Mouse (Mus musculus) kidney, adult 11 months (tissue): Measurements from ENCODE around the gene Myo10.

Experiments used
- DNase-seq: peaks from one replicate; pipeline ENCODE4 v3.0.0; 2022

Myo10 gene

DNA sequence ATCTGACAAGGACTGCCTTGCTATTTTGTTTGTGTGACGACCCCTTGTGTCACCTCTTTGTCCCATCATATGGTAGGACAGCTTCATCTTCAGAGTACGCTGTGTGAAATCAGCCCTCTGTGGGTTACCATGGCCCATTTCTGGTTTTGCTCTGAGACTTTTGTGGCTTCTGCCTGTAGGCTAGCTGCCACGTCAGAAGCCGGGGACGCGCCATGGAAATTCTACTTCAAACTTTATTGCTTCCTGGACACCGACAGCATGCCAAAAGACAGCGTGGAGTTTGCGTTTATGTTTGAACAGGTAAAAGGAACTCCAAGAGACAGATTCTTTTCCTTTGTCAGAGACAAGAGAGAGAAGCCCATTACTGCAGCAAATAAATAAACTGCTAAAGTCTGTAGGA is 184.6 kb downstream of the Myo10 start:
- DNase-seq: no peak

DNA sequence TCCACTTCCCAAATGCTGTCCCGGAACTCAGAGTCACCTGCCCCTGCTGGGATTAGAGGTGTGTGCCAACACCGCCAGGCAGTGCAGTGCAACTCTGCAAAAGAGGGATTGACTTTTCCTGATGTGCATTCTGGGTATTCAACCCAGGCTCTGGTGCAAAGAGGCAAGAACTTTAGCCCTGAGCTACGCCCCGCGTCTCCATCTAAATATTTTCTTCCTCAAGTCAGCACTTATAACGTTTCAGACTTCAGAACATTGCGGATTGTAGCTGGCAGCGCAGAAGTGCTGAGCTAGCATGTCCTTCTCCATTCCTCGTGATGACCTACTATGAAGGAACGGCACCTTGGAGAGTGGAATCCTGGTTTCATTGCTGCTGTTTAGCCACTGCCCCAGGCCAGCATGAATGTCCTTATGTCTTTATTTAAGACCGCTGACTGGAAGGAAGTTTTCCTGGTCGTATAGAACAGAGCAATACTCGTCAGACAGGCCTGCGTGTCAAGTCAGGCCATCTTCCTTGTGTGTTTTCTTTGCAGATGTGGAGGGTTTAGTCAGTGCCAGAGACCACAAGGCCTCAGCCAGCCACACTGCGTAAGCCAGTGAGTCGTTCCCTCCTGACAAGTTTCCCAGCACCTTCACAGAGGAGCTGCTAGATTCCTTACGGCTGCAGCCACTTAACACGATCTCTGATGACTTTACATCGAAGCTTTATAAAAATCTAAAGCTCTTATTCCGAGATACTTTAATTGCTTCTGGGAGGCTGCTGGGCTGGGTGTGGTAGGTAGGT is 186.5 kb downstream of the Myo10 start:
- DNase-seq: peak; percentile 75

DNA sequence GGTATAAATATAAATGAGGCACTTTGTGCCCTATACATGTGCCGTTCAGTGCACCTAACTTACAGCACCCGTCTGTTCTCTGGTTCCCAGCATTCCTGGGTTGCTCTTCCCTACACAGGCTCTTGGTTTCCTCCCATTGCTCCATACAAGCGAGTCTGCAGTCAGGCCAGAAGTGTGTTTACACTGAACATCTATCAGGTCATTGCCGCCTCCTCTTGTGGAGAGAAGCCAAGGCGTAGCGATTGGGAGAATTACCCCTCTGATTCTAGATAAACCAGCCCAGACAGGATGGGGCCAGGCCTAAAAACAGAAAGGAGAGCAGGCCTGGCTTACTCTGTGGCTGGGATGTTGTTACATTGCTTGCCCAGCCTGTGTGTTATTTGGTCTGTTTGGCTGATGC is 187.3 kb downstream of the Myo10 start:
- DNase-seq: no peak

DNA sequence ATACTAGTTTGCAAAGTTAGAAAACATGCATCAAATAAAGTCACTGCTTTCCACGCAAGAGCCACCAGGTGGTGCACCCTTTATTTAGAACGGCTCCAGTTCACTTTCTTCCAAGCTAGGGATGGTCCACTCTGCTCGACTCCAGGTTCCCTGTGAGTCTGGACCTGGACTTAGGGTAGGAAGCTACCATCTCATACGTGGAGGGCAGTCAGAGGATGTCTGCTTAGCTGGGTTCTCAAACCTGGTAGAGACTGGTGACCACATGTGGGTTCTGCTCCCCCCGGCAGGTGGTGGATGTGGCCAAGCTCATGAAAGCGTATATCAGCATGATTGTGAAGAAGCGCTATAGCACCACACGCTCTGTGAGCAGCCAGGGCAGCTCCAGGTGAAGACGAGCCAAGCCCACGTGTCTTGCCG is 189.5 kb downstream of the Myo10 start:
- DNase-seq: no peak

DNA sequence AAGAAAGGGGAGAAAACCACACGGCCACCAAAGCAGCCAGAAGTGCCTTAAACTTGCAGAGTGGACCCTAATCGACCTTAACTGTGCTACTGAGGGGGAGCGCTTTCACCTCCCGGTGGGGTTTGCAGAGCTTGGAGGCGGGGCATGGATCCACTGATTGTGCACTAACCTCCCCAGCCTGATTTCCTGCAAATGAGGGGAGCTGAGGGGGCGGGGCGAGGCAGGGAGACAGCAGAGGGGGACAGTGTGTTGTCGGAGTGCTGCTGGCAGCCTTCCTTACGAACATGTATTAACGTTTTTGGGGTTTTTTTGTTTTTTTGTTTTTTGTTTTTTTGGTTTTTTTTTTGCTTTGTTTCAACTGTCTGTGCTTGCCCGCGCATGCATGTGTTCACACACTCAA is 190.2 kb downstream of the Myo10 start:
- no peak for DNase-seq

DNA sequence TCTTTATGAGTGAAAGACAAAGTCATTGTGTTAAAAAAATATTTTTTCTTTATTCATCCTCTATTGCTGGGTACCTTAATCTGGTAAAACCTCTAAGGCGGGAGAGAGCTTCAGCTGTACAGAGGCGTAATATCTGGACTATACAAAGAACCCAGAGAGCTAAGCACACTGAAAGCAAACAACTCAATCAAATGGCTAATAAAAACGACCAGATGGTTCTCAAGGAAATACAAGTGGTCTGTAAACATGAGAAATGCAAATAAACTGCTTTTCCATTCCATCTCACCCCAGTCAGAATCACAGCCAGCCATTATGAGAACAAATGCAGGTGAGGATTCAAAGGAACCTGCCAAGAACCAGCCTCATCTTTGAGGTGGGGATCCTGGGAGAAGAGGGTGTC is 192.2 kb downstream of the Myo10 start:
- no peak for DNase-seq

DNA sequence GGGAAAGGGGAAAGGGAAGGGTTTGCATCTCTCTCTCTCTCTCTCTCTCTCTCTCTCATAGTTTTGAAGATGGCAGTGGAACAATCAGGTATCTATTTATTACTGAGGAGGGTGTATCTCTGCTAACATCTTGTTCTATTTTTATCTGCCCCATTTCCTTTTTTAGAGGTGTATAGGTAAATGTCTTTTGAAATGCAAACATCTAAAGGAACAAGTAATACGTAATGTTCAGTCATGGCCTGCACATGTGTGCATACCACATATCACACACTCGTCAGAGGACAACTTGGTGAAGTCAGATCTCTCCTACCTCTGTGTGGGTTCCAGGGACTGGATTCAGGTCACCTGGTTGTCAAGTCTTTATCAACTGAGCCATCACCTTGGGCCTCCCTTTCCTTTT is 194.9 kb downstream of the Myo10 start:
- no peak for DNase-seq

DNA sequence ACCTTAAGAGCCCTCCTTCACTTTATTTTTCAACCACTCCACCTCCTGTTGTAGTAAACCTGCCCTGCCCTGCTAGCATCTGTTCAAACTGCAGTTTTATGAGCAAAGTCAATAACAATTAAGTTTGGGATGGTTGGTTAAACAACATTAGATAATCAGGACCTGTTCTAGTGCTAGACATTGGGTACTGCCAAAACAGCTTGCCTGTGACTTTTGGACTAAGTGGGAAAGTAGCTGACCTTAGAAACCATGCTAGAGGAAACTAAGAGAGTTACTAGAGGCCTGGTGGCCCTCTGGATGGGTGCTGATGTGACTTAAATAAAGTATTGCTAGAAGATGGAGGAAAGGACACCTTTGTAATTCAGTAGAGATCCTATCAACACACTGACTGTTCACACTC is 199.7 kb downstream of the Myo10 start:
- DNase-seq: no peak

DNA sequence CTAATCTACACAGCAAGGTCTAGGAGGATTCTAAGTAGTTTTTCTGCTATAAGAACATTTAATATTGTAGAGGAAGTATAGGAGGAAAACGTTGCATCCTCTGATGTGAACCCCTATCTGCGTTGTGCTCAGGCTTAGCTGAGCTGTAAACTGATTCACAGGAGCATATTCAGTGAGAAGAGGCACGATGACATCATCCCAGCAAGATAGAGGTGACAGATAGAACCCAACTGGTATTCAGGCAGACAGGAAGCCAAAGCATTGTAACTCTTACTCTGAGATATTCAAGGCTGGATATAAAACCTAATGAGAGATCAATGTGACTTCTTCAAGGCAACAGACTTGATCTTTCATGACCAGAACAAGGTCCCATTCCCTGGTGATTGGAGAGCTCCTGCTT is 200.3 kb downstream of the Myo10 start:
- no peak for DNase-seq

DNA sequence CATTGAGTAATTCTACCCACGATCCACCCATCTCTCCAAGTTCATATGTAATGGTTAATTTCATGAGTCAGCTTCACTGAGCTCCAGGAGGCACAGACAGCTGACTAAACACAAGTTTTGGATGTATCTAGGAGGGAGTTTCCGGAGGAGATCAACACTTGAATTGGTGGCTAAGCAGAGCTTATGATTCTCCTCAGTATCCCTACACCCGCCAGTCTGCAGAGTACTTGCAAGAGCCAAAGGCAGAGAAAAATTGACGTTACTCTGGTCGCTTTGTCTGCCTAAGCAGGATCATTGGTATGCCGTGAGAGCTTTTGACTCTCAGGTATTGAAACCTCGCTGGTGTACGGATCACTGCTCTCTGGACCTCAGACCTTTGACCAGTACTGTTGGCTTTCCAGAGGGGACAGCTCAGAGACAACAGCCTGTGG is 204.2 kb downstream of the Myo10 start:
- peak; percentile 84 for DNase-seq

DNA sequence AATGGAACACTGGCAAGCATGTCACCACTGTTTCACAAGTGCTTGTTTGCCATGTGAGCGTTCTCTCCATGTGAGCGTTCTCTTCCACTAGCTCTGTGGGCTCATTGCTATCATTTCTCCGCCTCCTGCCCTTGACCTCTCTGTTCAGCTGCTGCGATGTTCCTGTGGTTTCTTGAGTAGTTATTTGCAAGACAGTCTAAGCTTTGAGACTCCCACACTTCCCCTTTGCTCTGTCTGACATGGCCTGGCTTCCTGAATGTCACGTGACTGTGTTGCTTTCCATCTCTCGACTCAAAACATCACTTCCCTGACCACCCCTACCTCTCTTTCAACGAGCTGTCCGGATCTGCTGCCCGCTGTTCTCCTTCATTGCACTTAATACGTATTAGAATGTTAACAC is 206.1 kb downstream of the Myo10 start:
- no peak for DNase-seq

DNA sequence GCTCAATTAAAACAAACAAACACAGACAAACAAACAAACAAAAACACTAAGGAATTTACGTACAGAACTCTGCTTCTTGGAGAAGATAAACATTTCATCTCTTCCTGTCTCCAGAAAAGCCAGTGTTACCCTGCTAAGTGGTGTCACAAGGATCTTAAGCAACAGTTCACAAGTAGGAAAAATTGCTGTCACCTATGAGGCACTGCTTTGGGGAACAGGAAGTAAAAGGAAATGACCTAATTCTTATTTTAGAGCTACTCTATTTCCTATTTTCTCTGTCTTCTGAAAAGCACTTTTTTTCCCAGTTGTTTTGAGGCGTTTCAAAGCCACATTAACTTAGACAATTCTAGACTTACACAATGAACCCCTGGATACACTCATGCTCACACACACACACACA is 208.1 kb downstream of the Myo10 start:
- no peak for DNase-seq

DNA sequence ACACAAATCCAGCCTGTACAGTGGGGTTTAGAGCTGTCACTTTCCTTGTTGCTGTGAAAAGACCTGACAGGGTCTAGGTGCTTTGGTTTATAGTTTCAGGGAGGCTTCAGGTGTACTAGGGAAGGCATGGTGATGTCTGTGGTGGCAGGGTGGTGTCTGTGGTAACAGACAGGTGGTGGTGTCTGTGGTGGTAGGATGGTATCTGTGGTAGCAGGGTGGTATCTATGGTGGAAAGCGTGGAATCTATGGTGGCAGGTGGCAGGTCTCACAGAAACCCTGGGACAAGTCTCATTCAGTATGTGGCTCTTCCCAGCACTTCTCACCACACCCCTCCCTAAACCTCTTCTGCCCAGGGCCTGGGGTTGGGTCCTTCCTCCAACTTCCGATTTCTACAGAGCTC is 212.0 kb downstream of the Myo10 start:
- DNase-seq: no peak

DNA sequence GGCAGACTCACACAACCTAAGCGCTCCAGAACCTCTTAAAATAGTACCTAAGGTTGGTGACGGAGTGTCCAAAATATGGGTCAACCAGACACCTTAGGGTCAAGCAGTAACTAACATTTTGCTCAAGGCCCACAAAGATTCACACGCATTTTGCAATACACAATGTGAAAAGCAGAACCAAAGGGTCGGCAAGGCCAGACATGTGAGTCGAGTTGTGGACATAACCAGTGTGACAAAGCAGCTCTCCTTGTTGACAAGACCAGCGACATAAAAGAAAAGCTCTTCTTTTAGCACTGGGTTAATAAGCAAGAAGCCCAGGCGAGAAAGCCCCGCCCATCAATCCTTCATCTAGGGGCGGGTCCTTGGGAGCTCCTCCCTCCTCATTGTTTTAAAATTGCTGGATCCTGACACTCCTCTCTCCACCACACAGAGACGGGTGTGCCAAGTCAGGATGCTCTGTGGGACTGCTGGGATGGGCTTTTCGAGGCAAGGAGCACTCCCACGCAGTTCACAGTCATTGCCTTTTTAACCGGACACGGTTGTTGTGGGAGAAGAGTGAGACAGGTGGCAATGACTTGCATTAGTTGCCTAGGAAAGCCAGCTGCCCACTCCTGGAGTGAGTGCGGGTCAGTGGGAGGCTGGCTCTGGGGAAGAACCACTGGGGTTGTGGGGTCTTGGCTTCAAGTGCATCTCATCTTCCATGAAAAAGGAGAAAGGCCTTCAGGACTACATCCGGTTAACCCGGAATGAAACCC is 212.8 kb downstream of the Myo10 start:
- no peak for DNase-seq

DNA sequence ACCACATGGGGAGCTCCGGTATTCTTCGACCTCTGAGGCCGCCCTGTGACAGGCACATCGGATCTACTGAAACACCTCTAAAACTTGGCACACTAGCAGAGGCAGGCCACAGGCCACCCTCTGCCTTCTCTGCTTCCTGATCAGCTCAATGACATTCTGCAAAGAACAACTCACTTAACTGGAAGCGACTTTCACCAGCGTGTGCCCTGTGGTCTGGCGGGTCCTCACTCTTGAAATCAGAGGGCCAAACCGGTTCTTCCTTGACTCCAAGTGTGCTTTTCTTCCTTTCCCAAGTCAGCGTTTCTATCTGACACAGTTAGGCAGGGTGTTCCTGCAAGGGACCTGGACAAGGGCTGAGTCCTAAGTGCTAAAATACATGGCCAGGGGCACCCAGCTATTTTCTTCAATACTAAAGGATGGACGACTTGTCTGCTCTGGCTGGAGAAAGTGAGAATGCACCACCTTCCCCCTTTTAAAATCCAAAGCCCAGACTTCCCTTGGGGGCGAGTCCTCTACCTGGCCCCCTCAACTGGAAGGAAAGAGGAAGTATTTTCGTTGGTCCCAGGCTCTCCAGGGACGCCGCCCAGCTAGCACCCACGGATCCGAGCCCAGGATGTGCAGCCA is 220.2 kb downstream of the Myo10 start:
- peak; percentile 42 for DNase-seq

DNA sequence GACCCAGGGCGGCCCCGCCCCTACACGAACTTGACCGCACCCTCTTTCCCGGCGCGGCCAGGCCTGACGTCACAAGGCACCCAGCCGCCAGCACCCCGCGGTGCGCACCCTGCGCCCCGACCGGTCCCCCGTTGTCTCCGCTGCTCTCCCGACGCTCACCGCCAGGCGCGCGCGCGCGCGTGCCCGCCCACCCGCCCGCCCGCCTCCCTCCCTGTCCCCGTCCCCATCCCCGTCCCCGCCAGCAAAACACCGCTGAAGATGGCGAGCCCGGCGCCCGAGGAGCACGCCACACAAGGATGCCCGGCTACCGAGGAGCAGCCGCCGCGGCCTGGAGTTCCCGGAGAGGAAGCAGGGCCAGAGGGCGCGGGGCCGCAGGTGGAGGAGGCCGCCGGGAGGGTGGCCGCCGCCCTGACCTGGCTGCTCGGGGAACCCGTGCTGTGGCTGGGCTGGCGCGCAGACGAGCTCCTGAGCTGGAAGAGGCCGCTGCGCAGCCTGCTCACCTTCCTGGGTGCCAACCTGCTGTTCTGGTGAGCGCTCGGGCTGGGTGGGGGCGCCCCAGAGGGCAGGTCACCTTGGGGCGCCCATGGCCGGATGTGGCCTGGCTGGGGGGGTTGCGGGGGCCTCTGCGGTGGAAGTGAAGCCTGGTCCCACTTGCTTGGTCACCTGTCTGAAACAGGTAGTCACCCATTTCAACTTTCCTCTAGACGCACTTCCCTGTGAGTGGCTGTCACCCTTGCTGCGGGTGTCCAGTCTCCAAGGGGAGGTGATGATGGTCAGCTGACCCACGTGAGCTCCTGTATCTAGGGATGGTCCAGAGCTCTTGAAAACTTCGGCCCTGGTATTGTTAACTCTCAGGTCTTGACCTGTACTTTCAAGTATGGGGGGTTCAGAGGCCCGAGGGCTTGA is 221.0 kb downstream of the Myo10 start, which contains the start of gene Retreg1:
Retreg1 (plus strand) TSS at position 95 of the 906 bp plus-strand sequence.
- DNase-seq: peak; percentile 85

DNA sequence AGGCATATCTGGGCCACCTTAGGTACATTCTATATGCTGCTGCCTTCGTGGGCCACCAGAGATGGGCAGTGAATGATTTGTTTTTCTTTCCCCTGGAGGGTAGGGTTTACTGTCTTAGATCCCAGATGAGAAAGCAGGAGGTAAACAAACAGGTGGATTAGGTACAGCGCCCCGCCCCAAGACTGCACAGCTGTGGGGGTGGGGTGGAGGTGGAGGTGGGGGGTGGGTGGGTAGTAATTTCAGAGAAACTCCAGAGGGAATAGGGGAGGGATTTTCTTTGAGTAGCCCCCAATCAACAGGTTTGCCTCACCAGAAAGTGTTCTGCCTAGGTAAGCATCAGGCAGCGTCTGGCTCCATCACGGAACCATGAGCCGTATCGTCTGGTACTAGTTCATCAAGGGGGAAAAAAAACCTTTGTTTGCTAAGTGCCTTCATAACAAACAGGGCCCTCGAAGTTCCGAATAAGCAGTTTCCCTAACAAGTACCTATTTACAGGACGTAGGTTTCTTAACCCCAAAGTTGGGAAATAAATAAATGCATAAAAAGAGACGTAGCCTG is 221.8 kb downstream of the Myo10 start:
- DNase-seq: peak; percentile 18

DNA sequence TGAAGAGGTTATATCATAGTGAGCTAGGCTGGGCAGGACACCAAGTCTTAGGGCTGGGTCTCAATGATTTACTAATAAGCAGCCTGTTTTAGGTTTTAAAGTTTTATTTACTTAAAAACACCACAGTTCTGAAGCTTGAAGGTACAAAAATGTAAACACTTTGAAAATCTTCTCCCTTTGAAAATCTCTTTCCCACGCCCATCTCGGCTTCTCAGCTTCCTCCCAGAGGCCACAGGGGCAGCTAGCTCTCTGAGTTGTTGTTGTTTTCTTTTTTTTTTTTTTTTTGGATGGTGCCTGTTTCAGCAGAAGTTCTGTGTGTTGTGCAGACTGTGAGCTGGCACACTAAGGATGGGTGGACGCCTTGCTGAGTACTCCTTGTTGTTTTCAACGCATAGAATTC is 222.4 kb downstream of the Myo10 start:
- DNase-seq: no peak

DNA sequence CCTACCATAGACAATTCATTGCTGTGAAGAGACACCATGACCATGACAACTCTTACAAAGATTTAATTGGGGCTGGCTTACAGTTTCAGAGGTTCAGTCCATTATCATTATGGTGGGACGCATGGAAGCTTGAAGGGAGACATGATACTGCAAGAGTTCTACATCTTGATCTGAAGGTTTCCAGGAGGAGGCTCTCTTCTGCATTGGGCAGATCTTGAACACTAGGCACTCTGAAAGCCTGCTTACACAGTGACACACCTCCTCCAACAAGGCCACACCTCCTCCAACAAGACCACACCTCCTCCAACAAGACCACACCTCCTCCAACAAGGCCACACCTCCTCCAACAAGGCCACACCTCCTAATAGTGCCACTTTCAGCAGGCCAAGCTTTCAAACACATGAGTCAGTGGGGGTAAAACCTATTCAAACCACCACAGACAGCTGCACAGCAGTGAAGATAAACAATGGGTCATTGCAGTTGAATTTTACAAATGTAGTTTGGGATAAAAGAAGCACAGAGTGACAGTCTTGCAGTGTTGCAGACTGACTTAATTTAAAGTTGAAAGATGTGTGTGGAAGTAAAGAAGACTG is 225.3 kb downstream of the Myo10 start:
- DNase-seq: no peak

DNA sequence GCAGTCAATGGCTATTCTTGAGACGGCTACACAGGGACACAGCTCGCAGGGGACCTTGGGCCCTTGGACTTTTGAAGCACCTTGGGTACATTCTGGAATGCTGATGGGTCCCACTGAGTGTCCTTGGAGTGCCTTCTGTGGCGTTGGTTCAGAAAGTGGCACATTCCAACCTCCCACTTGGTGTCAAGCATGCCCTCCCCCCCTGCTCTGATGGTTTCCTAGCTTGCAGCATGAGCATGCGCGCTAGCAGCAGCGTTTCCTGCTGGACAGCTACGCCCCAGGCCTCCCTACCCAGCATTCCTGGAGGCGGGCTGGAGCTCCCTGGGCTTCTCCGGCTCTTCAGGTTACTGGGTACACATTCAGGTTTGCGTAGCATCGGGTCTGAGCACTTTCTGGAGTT is 228.2 kb downstream of the Myo10 start:
- DNase-seq: no peak

DNA sequence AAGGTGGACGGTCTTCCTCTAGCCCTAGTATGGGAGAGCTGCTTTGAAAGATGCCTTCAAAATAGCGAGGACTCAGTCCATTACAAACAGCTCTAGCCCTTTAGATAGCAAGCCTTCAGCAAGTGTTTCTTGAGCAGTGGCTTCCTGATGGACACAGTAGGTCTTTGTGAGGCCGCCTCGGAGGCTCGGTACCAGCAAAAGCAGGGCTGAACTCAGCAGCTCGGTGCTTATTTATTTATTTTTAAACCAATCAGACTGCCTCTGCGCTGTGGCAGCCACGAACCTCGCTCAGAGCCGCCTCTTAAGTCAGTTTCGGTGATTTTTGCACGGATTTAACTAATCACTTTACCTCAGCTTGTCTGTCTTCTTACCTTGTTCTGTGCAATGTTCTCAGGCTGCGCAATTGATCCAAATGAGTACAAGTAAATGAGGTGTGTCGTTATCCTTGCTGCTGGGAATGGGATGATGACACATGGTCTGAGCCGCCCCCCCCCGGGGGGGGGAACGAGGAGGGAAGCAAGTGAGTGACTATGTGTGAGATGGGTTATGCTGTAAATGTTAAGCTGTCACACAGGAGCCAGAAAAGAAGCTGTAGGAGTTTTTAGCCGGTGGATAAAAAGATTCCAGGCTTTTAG is 232.1 kb downstream of the Myo10 start:
- DNase-seq: no peak
